Mouse (Mus musculus) ES-E14 (cell line): ENCODE data around the gene Arhgap11a.

Experiments used
- CHD2 ChIP-seq: IDR thresholded peaks from 2 replicates; pipeline ENCODE4 v1.6.1; 2014; ENCODE audit warnings: mild to moderate bottlenecking, low read depth, low read length, inconsistent platforms
- HCFC1 ChIP-seq: IDR thresholded peaks from 2 replicates; pipeline ENCODE4 v1.6.1; 2012; ENCODE audit warnings: low read length, inconsistent platforms, borderline replicate concordance; ENCODE audit not compliant: insufficient read depth
- MAFK ChIP-seq: IDR thresholded peaks from 2 replicates; pipeline ENCODE4 v1.6.1; 2014; ENCODE audit warnings: mild to moderate bottlenecking, low read depth, low read length, inconsistent platforms; ENCODE audit not compliant: insufficient read depth

DNA sequence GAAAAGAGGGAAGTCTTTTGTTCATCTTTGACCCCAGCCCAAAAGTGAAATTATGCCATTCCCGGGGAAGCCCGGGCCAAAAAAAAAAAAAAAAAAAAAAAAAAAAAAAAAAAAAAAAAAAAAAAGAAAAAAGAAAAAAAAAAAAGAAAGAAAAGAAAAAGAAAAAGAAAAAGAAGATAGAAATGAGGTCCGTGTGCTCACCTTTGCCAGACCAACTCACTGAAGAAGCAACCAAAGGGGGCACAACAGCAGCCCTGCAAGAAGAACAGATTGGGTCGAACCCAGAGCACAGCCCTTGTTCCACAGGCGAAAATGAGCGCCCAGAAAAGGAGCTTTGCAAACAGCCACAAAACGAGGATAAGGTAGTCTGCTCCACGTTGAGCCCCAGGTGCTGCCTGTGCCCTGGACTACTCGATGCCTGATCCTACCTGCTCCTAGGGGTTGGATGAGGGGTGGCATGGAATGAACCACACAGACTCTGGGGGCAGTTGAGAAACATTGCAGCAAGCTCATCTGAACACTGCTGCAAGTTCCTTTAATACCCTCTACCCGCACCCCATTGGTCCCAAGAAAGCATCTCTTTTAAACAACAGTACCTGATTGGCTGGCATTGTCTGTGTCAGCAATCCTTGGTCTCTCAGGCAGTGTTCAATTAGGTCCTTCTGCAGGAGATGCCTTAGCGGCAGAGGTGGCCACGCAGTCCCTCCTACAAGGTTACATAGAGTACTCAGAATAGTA, 45.1 kb upstream of the Arhgap11a start:
- TF ChIP-seq CHD2 (no peak), HCFC1 (no peak), MAFK (no peak)
